Mouse (Mus musculus) liver, embryonic 15.5 days (tissue): ENCODE results near the gene Dmrtc2. TPM values are rescaled to one million over a fixed set of nuclear protein-coding genes. Genes with fewer than 3 reads are reported as not detected.

Experiments used
- polyA plus RNA-seq: library from polyadenylated mRNA; unstranded; fragments of >200 nt; fragmentation: Nextera tagmentation; extraction: Ambion mirVana; gene quantifications from 2 replicates; pipeline ENCODE4 v1.2.1, GENCODE M21; 2015

Gene Dmrtc2
- polyA plus RNA-seq, 1 experiment from 2014 or later, result not detected

Other genes with a start within 250 kb of the Dmrtc2 start
- not detected in 2 replicates for gene Lypd3, start 233.5 kb upstream of the Dmrtc2 start, polyA plus RNA-seq
- 0.08 TPM in 1 of 2 replicates, not detected in the other for gene Tex101, start 193.4 kb upstream of the Dmrtc2 start, polyA plus RNA-seq
- not detected in 2 replicates for gene BC049730, start 160.8 kb upstream of the Dmrtc2 start, polyA plus RNA-seq
- gene Gm4763, start 143.1 kb upstream of the Dmrtc2 start, polyA plus RNA-seq, result not detected in 2 replicates
- 10.1 and 13.5 TPM in 2 replicates for gene Cd177, start 109.7 kb upstream of the Dmrtc2 start, polyA plus RNA-seq
- 2.1 and 2.4 TPM in 2 replicates for gene Ceacam10, start 92.9 kb upstream of the Dmrtc2 start, polyA plus RNA-seq
- gene Gm9844, start 7.8 kb upstream of the Dmrtc2 start, polyA plus RNA-seq, result 1.6 and 1.9 TPM in 2 replicates
- not detected in 2 replicates for gene Lypd4, start 116 bp upstream of the Dmrtc2 start, polyA plus RNA-seq
- gene Rps19, start 14.3 kb downstream of the Dmrtc2 start, polyA plus RNA-seq, result 1,016 and 1,167 TPM in 2 replicates
- gene Cd79a, start 27.3 kb downstream of the Dmrtc2 start, polyA plus RNA-seq, result 6.0 and 7.2 TPM in 2 replicates
- gene Arhgef1, start 32.9 kb downstream of the Dmrtc2 start, polyA plus RNA-seq, result 41.7 and 46.4 TPM in 2 replicates
- gene Gm4881, start 74.4 kb downstream of the Dmrtc2 start, polyA plus RNA-seq, result not detected in 2 replicates
- 59.4 and 69.5 TPM in 2 replicates for gene Rabac1, start 102.7 kb downstream of the Dmrtc2 start, polyA plus RNA-seq
- gene Atp1a3, start 135.9 kb downstream of the Dmrtc2 start, polyA plus RNA-seq, result 1.3 and 1.5 TPM in 2 replicates
- 0.54 and 0.82 TPM in 2 replicates for gene Grik5, start 202.3 kb downstream of the Dmrtc2 start, polyA plus RNA-seq
- gene Zfp574, start 202.5 kb downstream of the Dmrtc2 start, polyA plus RNA-seq, result 9.9 and 11.1 TPM in 2 replicates